Mouse (Mus musculus) embryo, embryonic 9.5 days (tissue): ENCODE data around the gene Ifi27l2a.

ENCODE experiments used
- DNase-seq: peaks from one replicate; pipeline ENCODE4 v3.0.0-alpha.2; 2017; ENCODE audit errors: extremely low spot score

Gene Ifi27l2a

DNA sequence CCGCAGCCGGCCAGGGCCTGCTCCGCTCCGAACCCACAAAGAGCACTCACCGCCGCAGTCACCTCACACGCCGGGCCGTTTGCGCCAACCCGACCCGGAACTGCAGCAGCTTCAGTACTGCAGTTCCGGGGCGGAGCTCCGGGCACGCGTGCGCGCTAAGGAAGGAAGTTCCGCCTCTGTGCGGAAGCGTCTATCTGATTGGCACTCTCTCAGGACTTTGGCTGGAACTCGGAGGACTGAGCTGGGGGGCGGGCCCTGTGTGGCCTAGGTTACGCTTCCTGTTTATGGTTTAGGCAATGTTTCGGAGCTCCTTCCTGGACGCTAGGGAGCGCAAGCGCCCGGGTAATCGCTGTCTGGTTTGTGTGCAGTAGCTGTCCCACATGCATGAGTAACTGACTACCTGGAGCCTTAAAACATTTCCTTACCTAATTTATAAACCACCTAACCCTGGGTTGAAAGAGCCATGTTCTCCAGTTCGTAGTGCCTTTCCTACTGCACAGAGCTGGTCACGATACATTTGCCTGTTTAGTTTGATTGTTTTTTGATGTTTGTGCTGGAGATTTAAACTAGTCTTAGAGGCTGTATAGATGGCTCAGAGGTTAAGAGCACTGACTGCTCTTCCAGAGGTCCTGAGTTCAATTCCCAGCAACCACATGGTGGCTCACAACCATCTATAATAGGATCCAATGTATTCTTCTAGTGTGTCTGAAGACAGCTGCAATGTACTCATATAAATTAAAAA, 17.6 kb downstream of the Ifi27l2a start, which contains the start of gene Ddx24:
Ddx24 (minus strand) TSS at position 102 of the 742 bp plus-strand sequence.
- peak; percentile 96 for DNase-seq

GRCm38 (mm10) chr12:103425016-103425728, 18.3 kb downstream of the Ifi27l2a start:
- DNase-seq: peak; percentile 6

DNA sequence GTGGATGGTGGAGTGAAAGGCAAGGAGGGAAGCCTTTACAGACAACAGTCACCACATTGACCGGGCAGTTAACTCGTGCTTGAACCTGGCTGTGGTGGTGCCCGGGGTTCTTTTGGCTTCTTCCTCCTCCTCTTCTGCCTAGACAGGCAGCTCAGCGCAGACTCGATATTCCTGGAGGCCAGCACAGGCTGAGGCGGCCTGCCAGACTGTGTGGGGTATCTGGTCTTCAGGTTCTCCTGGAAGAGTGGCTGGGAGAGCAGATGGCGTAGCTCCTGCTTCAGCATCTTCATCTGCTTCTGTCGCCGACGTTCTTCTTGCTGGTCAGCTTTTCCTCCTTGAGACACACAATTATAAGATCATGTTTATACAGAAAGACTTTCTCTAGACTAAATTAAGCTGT, 35.3 kb downstream of the Ifi27l2a start:
- DNase-seq: no peak

GRCm38 (mm10) chr12:103407720-103408119, 35.8 kb downstream of the Ifi27l2a start, which contains the start of gene 9330161L09Rik:
Gene 9330161L09Rik (minus strand): TSS chr12:103407820.
- no peak for DNase-seq

DNA sequence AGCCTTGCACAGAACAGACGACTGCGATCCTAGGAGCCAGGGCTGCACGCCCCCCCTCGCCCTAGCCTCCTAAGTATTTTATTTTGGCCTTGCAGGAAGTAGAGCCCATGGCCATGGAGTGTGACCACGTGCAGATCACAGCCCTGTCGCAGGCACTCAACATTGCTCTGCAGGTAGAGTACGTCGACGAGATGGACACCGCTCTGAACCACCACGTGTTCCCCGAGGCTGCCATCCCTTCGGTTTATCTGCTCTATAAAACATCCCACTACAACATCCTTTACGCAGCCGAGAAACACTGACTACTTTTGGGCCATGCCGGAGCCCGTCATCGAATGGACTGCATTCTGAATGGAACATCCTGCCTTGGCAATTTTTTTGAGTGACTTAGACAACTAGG, 39.3 kb downstream of the Ifi27l2a start:
- no peak for DNase-seq

GRCm38 (mm10) chr12:103396751-103397150, 46.7 kb downstream of the Ifi27l2a start:
- no peak for DNase-seq

DNA sequence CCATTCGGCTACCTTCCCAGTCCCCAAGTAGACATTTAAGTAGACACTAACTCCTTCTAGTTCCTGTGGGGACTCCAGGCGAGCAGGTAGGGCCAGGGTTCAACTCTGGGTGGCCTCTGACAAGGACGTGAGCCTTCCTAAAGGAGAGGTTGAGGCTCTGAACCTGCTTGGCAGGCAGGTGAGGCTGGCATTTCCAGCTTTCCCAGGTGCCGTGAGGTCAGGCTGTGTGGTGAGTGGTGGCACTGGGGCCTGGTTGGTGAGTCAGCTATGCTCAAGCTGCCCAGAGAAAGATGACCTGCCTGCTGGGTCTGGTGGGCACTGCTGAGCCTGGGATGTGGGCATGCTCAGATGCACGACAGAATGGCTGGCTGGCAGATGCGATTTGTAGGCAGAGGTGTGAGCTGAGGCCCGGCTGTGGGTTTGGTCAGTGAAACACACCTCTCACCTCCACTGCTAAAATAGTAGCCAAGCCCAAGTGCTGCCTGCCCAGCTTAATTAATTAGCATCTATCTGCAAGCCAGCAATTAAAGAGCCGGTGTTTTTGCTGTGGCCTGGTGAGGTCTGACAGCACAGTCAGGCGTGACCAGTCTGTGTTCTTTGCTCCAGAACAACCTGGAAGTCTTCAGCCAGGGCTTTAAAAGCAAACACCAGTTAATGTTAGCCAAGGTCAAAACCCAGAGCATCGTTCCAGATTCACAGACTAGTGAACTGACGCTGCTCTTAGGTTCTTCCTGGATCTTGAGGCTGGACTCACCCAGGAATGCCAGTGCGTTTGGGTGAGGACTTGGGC, 47.8 kb downstream of the Ifi27l2a start:
- DNase-seq: no peak

DNA sequence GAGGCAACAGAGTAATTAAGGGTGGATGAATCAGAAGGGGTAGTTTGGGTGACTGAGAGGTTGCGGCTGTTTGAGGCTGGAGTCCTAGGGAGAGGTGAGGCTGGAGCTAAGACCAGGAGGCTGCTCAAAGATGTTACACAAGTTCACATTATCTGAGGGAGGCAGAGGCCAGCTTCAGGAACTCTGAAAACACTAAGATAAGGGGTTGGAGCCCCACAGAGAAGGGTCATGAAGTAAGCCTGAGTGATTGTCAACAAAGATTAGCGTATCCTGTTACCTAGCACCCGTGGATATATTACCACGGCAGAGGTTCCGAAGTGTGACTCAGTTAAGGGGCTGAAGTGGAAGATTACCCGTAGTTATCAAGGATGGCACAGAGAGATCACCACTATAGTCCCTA, 50.0 kb downstream of the Ifi27l2a start:
- DNase-seq: no peak
